Mouse (Mus musculus) layer of hippocampus, adult 2 months (tissue): Measurements from ENCODE around the gene Adam8. TPM values are rescaled to one million over a fixed set of nuclear protein-coding genes. Genes with fewer than 3 reads are reported as not detected.

Experiments used
- DNase-seq, 2 experiments: peaks; one replicate each; pipeline ENCODE4 v3.0.0; 2022; ENCODE audit warnings: low spot score in 2 of 2
- H3K27ac ChIP-seq: fragments of 200-600 bp; 2 replicates; pipeline ENCODE4 v1.8.1; 2022
- H3K4me3 ChIP-seq: fragments of 200-600 bp; 2 replicates; pipeline ENCODE4 v1.8.1; 2022; ENCODE audit warnings: mild to moderate bottlenecking
- CTCF ChIP-seq: fragments of 200-600 bp; conservative IDR thresholded peaks from 2 replicates; pipeline ENCODE4 v1.8.1; 2022; ENCODE audit warnings: antibody characterized with exemption, mild to moderate bottlenecking, moderate library complexity
- total RNA-seq, 2 experiments: library from RNA; stranded (reverse); gene quantifications; 2 replicates each; pipeline ENCODE4 v1.2.3; 2021

Adam8 gene
- total RNA-seq, 2 experiments from 2014 or later, result 3.4 to 6.0 TPM

DNA sequence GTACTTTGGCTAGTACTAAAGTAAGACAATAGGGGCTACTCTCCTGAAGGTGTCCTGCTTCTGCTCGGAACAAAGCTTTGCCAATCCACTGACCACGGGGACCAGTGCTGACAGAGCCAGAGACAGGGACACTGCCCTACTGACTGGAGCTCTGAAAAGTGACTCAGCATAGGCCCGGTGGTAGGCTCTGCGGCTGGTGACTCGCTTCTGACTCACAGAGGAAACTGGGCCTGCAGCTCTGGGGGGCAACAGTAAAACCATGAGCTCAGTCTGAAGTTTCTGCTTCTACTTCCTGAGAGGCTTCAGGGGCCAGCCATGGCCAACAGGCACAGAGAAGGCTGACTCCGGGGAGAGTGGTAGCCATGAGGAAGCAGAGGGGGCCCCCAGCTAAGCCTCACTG lies 20.9 kb downstream of the Adam8 start:
- no peak for TF ChIP-seq CTCF
- H3K27ac ChIP-seq, result no peak overlapping the region
- H3K4me3 ChIP-seq, result no peak overlapping the region
- DNase-seq, result no peak

DNA sequence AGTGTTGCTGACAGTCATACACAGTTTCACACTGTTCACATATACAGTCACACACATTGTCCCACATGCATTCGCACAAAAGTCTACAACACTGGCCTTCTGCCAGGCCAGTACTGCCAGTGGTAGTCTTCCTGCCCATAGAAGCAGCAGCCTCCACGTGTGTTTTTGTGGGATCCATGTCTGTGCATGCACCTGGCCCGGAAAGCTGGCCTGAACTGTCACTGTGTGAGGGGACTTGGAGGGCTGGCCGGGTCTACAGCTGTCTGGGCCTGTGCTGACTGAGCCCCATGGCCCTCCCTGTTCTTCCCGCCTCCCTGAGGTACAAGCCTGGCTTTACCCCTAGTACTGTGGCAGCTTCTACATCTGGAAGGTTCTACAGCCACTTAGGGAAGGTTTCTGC lies 21.4 kb downstream of the Adam8 start:
- H3K27ac ChIP-seq, result no peak overlapping the region
- no peak overlapping the region for H3K4me3 ChIP-seq
- TF ChIP-seq CTCF, result no peak
- DNase-seq, result no peak

DNA sequence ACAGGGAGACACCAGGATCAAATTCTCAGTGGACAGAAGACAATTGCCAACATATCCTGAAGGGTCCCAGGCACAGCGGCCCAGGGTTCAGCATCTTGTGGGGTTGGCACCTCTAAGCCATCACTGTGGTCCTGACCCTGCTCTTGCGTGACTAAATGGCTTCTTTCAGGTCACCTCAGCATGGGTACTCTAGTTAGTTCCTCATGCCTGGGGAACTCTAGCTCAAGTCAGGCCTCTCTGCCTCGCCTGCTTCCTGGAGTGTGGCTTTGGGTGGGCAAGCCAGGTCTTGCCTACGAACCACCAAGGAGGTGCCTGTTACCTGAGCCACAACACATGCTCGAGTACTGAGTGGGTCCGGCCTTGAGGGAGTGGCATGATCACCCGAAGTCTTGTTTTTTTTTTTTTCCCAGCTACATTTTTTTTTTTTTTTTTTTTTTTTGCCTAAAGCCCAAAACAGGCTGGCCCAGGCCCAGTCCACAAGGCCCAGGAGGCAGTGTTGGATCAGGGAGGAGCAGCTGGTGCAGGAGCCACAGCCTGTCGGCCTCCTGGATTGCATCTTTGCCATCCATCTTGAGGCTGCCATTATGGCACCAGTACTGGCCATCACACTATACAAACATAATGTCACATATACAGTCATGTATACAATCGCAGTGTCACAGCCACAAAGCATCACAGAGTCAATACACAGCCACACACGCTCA lies 22.0 kb downstream of the Adam8 start:
- DNase-seq, result no peak
- no peak for TF ChIP-seq CTCF
- Histone ChIP-seq H3K27ac (no peak overlapping the region), H3K4me3 (no peak overlapping the region)

DNA sequence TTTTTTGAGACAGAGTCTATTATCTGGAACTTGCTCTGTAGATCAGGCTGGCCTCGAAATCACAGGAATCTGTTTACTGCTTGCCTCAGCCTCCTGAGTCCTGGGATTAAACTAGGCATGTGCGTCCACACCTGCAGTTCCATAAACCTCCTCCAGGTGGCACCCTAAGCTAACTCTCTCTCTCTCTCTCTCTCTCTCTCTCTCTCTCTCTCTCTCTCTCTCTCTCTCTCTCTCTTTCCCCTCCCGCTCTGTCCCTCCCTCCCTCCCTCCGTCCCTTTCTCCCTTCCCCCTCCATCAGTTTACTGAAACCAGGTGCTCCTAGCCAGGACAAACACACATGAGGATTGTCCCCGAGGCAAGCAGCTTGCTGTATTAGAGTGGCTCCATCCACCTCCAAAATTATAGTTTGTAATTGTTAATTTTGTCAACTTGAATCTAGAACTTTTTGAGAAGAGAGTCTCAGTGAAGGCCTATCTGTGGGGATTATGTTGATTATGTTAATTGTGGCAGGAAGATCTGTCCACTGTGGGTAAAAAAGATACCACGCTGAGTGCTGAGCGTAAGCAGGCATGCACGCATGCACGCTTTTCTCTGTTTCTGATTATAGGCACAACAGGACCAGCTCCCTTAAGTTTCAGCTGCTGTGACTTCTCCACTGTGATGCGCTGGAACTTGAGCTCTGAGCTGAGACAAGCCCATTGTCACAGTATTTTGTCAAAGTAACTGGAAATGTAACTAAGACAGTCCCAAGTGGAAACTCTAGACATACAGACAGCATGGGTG lies 22.8 kb downstream of the Adam8 start:
- TF ChIP-seq CTCF, result peak; percentile 80
- Histone ChIP-seq H3K27ac (no peak overlapping the region), H3K4me3 (no peak overlapping the region)
- DNase-seq, result peak; percentile 84 to 91

DNA sequence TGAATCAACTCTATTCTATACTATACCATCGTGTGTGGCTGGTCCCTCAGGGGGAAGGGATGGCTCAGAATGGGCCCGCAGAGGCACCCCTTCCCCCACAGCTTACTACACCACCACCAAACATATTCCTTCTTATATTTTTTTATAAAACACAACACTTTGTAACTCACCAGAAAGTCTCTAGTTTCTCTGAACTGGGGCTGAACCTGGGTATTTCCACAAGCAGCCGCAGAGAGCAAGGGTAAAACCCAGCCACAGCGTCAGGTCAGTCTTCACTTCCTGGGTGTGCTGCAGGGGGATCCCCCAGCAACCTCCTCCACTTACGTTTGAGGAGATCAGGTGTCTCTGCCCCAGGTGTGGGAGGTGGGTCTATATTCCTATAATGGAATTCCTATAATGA lies 23.9 kb downstream of the Adam8 start:
- DNase-seq, result no peak

DNA sequence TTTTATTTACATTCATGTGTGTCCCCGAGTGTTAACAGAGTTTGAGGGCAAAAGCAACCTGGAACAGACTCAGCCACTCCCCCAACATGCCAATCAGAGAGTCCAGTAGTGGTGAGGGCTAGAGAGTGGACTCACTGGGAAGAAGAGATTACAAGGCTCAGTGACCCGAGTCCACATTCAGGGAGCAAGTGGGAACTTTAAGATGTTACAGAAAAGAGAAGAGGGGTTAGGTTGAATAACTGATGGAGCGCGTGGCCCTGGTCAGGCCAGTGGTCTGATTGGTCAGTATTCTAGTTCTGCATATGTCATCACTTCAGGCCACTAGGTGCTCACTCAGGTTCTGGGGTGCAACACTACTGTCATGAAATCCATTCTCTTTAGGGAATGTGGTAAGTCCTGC lies 25.2 kb downstream of the Adam8 start:
- H3K4me3 ChIP-seq, result no peak overlapping the region
- DNase-seq, result no peak
- H3K27ac ChIP-seq, result no peak overlapping the region
- TF ChIP-seq CTCF, result no peak

More for the DNA sequence above, 23.9 kb downstream of the Adam8 start:
- no peak for TF ChIP-seq CTCF
- Histone ChIP-seq H3K27ac (no peak overlapping the region), H3K4me3 (no peak overlapping the region)

DNA sequence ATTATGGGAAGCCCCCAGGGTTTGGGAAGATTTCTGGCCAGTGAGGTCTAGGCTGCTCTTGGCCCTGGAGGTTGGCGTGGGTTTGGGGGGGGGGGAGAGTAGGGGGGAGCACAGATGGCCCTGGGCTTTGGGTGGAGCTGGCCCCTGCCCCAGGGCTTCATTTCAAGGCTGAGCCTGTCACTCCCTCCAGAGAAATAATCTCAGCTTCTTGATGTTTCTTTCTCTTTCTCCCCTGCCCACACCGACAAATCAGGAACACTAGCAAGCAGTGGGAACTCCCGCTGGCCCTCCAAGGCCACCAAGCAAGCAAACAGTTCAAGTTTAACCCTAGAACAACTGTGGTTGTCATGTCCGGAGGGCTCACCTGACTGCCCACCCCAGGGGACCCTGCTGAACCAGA lies 28.5 kb downstream of the Adam8 start:
- Histone ChIP-seq H3K27ac (no peak overlapping the region), H3K4me3 (no peak overlapping the region)
- DNase-seq, result no peak
- no peak for TF ChIP-seq CTCF

DNA sequence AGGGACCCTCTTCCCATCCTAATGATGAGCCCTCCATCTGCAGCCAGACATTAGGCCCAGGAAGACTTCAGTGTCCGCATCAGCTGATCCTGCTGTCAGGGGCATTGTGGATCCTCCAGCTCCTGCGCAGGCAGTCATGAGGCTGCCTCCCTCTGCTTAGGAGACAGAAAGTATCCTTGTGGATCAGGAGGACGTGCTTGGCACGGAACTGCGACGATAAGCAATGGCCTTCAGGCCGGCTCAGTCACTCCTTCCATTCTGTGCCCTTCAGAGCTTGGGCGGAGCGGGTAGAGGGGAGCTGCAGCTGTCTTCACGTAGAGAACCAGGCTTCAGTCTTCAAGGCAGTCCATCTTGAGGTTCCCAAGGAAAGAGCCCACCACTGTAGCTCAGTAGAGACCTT lies 31.2 kb downstream of the Adam8 start:
- Histone ChIP-seq H3K27ac (no peak overlapping the region), H3K4me3 (no peak overlapping the region)
- DNase-seq, result no peak
- TF ChIP-seq CTCF, result no peak

DNA sequence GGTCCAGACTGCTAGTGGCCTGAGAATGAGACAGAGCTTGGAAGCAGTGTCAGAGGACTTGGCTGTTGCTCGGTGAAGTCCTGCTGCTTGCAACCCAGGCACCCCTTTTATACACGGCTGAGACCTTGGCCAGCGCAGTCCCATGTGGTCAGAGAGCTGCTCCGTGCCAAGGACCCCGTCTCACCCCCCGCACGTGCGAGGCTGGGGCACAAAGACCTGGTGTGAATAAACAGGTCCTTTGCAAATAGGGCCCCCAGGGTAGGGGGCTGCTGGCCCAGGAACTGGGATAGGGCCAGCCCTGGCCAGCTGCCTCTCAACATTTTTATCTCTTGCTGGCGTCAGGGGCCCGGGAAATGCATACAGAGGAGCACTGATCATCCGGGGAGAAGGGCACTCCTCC lies 34.4 kb downstream of the Adam8 start:
- H3K4me3 ChIP-seq, result no peak overlapping the region
- H3K27ac ChIP-seq, result no peak overlapping the region
- no peak for TF ChIP-seq CTCF
- DNase-seq, result no peak

DNA sequence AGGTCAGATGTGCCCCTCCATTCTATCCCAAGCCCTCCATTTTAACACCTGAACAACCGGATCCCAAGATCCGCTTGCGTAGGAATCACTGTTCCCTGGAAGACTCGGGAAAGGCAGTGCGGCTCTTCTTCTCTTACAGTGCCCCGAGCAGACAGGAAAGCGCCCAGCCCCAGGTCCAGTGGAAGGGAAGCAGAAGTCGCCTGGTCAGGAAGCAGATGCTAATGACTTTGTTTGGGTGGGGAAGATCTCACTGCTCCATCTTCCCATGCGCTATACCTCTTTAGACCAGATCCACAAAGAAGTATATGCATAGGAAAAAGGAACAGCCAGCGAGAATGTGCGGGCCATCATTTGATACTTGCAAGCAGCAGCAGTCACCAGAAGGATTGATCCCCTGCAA lies 34.9 kb downstream of the Adam8 start:
- Histone ChIP-seq H3K4me3 (no peak overlapping the region), H3K27ac (no peak overlapping the region)
- no peak for DNase-seq
- no peak for TF ChIP-seq CTCF

DNA sequence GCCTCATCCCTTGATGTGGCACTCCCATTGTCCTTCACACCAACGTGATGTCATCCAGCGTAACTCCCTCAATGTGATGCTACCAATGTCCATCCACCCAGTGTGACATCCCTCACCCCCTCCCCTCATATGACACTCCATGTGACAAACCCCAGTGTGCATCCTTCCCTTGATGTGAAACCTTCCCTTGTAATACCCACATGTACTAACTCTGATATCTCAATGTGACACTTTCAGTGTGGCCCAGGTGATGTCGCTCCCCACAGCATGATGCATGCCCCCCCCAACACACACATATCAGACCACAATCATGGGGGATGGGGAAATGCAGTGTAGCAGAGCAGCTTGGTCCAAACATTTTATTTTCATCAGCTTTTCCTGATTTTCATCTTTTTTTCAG lies 35.7 kb downstream of the Adam8 start:
- Histone ChIP-seq H3K27ac (no peak overlapping the region), H3K4me3 (no peak overlapping the region)
- DNase-seq, result no peak
- TF ChIP-seq CTCF, result no peak

DNA sequence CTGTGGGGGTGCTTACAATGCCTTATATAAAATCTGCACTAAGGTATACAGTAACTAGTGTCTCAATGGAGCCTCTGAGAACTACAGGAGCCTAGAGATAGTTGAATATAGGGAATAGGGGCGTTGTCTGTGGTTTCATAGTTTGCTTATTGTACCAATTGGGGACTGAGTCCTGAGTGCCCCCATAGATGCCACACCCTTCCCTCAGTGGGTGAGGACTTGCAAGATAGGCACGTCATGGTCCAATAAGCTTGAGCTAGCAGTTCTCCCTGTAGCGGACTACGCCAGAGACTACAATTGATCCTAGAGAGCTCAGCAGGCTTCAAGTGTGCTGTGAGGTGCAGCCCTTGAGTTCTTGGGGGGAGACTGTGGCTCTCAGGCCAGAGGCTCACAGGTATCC lies 36.9 kb downstream of the Adam8 start:
- Histone ChIP-seq H3K27ac (no peak overlapping the region), H3K4me3 (no peak overlapping the region)
- no peak for DNase-seq
- no peak for TF ChIP-seq CTCF

DNA sequence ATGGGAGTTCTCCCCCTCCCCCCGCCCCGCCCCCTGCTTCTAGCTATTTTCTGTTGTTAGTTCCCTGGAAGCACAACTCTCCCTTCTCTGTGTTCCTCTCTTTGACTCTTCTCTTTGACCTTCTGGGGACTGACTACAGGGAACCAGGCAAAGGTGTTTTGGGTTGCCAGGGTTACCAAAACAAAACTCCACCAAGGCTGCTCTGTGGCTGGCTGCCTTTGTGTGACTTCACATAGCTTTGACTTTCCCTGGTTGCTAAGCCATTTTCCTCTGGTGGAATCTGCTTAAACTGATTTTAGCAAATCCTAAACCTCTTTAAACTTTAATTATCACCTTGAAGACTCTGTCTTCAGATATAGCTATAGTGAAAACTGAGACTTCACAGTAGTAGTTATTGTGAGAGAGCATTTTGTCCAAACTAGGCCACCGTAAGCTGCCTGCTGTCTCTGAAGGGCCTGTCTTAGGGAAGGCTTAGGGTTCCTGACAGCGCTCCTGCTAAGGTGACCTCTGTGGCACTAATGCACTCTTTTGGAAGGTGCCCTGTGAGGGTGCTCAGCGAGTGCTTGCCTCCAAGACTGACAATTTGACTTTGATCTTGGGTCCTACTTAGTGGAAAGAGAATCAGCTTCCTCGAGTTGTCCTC lies 40.2 kb downstream of the Adam8 start:
- Histone ChIP-seq H3K4me3 (no peak overlapping the region), H3K27ac (no peak overlapping the region)
- no peak for DNase-seq
- no peak for TF ChIP-seq CTCF
